Mouse (Mus musculus) intestine, postnatal 0 days (tissue): ENCODE measurements at regions not wholly inside any gene's neighbourhood (a gene's known extent, or its start where the extent isn't known, plus 50 kb on each side); places are given as distances from the start of the nearest gene placed in this dataset.

Experiments used
- ATAC-seq: fragments of 200-750 bp; cut with Nextera tagmentation; 2 replicates; pipeline ENCODE4 v1.8.0; 2017; ENCODE audit warnings: mild to moderate bottlenecking, moderate TSS enrichment, moderate library complexity
- H3K27ac ChIP-seq: fragments of 300-500 bp; sonication (generic); 2 replicates; pipeline ENCODE4 v1.5.1; 2014; ENCODE audit warnings: mild to moderate bottlenecking, low read depth, low read length, moderate library complexity
- H3K27me3 ChIP-seq: fragments of 300-500 bp; sonication (generic); replicated peaks from 2 replicates; pipeline ENCODE4 v1.6.1; 2014; ENCODE audit warnings: low read length, mixed read lengths; ENCODE audit not compliant: control insufficient read depth, insufficient read depth
- H3K36me3 ChIP-seq: fragments of 300-500 bp; sonication (generic); 2 replicates; pipeline ENCODE4 v1.6.1; 2014; ENCODE audit warnings: mild to moderate bottlenecking, moderate library complexity; ENCODE audit not compliant: control insufficient read depth, insufficient read depth
- H3K4me1 ChIP-seq: fragments of 300-500 bp; sonication (generic); replicated peaks from 2 replicates; pipeline ENCODE4 v1.6.1; 2014; ENCODE audit warnings: antibody characterized with exemption, low read length, mixed read lengths; ENCODE audit not compliant: control insufficient read depth, insufficient read depth
- H3K4me2 ChIP-seq: fragments of 300-500 bp; sonication (generic); replicated peaks from 2 replicates; pipeline ENCODE4 v1.6.1; 2014; ENCODE audit warnings: low read depth, mild to moderate bottlenecking, moderate library complexity
- H3K4me3 ChIP-seq: fragments of 300-500 bp; sonication (generic); 2 replicates; pipeline ENCODE4 v1.5.1; 2014; ENCODE audit warnings: low read depth, low read length
- H3K9ac ChIP-seq: fragments of 300-500 bp; sonication (generic); 2 replicates; pipeline ENCODE4 v1.6.1; 2014; ENCODE audit warnings: mild to moderate bottlenecking, low read depth, low read length
- H3K9me3 ChIP-seq: fragments of 300-500 bp; sonication (generic); 2 replicates; pipeline ENCODE4 v1.6.1; 2016; ENCODE audit warnings: mixed run types; ENCODE audit not compliant: control insufficient read depth
- CTCF ChIP-seq: sonication (generic); IDR thresholded peaks from 2 replicates; pipeline ENCODE4 v1.5.1; 2016; ENCODE audit warnings: low read depth, mild to moderate bottlenecking, control low read depth, antibody characterized with exemption, moderate library complexity
- WGBS: fragments of 180-500 bp; shearing (Covaris S2); extraction: QIAGEN DNeasy Blood & Tissue Kit; methylation state at CpG from one replicate; pipeline ENCODE4 v1.1.7; 2014; 5-methylcytosine and 5-hydroxymethylcytosine counted together

GRCm38 (mm10) chr1:73857497-73857896 lies 266.8 kb downstream of the Tns1 start:
- H3K9ac ChIP-seq = no peak overlapping the region
- no peak for TF ChIP-seq CTCF
- 86% methylated on average over 5 of the region's 5 CpGs for WGBS
- H3K4me1 ChIP-seq = no peaks in the 10 kb centered on the region
- H3K27ac ChIP-seq = no peak overlapping the region
- H3K9me3 ChIP-seq = no peaks in the 10 kb centered on the region
- H3K27me3 ChIP-seq = no peaks in the 10 kb centered on the region
- H3K36me3 ChIP-seq = no peaks in the 10 kb centered on the region
- no peak overlapping the region for H3K4me2 ChIP-seq
- ATAC-seq = no peak
- H3K4me3 ChIP-seq = no peak overlapping the region

DNA sequence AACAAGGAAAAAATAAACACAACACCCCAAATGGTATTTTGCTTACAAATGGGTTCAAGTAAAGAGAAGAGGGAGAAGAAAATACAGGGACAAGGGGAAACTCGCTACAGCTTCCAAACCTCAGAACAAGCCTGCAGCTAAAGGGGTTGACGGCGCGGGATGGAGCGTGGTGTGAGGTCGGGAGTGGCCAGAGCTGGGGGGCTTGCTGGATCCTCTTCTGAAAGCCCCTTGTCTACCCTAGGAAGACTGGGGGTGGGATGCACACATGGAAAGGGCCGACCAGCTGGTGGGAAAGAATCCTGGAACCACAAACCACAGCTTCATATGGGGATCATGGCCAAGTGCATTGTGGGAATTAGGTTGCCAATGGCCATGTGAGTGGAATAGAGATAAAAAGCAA lies 267.4 kb downstream of the Tns1 start:
- Histone ChIP-seq H3K9ac (no peak overlapping the region), H3K4me1 (no peaks in the 10 kb centered on the region), H3K27me3 (no peaks in the 10 kb centered on the region), H3K9me3 (no peaks in the 10 kb centered on the region), H3K27ac (no peak overlapping the region), H3K4me3 (no peak overlapping the region), H3K36me3 (no peaks in the 10 kb centered on the region), H3K4me2 (no peak overlapping the region)
- 88% methylated on average over 7 of the region's 7 CpGs for WGBS
- no peak for ATAC-seq
- no peak for TF ChIP-seq CTCF

- 66% methylated on average over 4 of the region's 4 CpGs for WGBS
- Histone ChIP-seq H3K27me3 (no peaks in the 10 kb centered on the region), H3K4me3 (no peak overlapping the region), H3K9ac (no peak overlapping the region), H3K4me2 (no peak overlapping the region), H3K27ac (no peak overlapping the region), H3K4me1 (no peaks in the 10 kb centered on the region), H3K9me3 (no peaks in the 10 kb centered on the region), H3K36me3 (no peaks in the 10 kb centered on the region)
- TF ChIP-seq CTCF = no peak
- no peak for ATAC-seq
Observed at GRCm38 (mm10) chr1:73855306-73855705, 268.9 kb downstream of the Tns1 start.

GRCm38 (mm10) chr1:73853851-73854250 lies 270.4 kb downstream of the Tns1 start:
- Histone ChIP-seq H3K9ac (no peak overlapping the region), H3K27me3 (no peaks in the 10 kb centered on the region), H3K27ac (no peak overlapping the region), H3K9me3 (no peaks in the 10 kb centered on the region), H3K4me2 (no peak overlapping the region), H3K36me3 (no peaks in the 10 kb centered on the region), H3K4me1 (no peaks in the 10 kb centered on the region), H3K4me3 (no peak overlapping the region)
- TF ChIP-seq CTCF = no peak
- WGBS = 92% methylated on average over 11 of the region's 11 CpGs
- ATAC-seq = no peak

DNA sequence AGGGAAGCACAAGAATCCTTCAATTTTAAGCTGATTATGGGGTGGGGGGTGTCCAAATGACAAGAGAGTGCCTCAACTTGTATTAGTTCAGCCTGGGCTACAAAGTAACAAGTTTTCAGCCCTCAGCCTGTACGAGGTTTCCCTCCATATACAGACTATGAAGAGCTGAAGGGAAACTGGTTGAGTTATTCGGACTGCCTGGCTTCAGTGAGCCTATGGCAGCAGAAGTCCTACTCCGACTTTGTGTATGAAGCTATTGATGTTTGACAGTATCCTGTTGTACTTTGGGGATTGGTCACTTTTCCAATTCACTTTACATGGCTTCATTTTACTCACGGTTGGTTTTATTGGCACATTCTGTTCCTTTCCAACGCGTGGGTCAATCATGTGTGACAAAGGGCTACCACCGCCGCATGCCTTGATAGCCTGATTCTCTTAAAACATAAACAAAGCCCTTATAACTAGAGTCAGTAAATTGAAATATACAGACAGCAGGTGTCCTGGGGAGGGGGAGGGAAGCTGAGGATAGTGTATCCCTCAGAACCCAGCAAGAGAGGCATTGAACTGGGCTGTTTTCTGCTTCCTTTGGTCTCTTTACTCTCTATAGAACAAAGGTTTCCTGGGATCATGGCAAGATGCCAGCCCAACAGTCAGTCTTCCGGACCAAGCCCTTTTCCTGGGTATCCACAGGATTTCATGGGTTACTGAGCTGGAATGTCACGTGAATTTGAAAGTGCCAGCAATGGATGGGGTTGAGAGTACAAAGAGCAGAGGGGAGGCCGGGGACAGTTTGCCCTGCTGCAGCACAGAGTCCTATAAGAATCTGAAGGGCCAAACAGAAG lies 273.9 kb downstream of the Tns1 start:
- WGBS = 65% methylated on average over 11 of the region's 11 CpGs
- TF ChIP-seq CTCF = no peak
- ATAC-seq = peak; percentile 87
- Histone ChIP-seq H3K9me3 (no peaks in the 10 kb centered on the region), H3K4me3 (no peak overlapping the region), H3K27me3 (no peaks in the 10 kb centered on the region), H3K9ac (no peak overlapping the region), H3K4me2 (no peak overlapping the region), H3K27ac (peak overlapping the region; percentile 28; the same call in 1 of the 2 replicates), H3K4me1 (no peaks in the 10 kb centered on the region), H3K36me3 (no peaks in the 10 kb centered on the region)

- Histone ChIP-seq H3K36me3 (no peaks in the 10 kb centered on the region), H3K4me3 (no peak overlapping the region), H3K27me3 (no peaks in the 10 kb centered on the region), H3K9ac (no peak overlapping the region), H3K27ac (no peak overlapping the region), H3K4me1 (no peaks in the 10 kb centered on the region), H3K4me2 (no peak overlapping the region), H3K9me3 (no peaks in the 10 kb centered on the region)
- TF ChIP-seq CTCF = no peak
- no peak for ATAC-seq
- WGBS = 72% methylated on average over 3 of the region's 3 CpGs
Observed at GRCm38 (mm10) chr1:73848370-73848769, 275.9 kb downstream of the Tns1 start.
